Mouse (Mus musculus): ENCODE results near the gene Tmem219. TPM values are rescaled to one million over a fixed set of nuclear protein-coding genes. Genes with fewer than 3 reads are reported as not detected.

Gene Tmem219
- polyA plus RNA-seq, 1 experiment: 89.1 TPM

GRCm38 (mm10) chr7:126851192-126851591 is 71.5 kb downstream of the Tmem219 start:
- no peak for TF ChIP-seq GATA1 (IDR thresholded peaks at IDR 0.05; ENCODE audit: low read length)

GRCm38 (mm10) chr7:126850161-126850560 is 72.6 kb downstream of the Tmem219 start:
- no peak for TF ChIP-seq GATA1 (IDR thresholded peaks at IDR 0.05; ENCODE audit: low read length)

DNA sequence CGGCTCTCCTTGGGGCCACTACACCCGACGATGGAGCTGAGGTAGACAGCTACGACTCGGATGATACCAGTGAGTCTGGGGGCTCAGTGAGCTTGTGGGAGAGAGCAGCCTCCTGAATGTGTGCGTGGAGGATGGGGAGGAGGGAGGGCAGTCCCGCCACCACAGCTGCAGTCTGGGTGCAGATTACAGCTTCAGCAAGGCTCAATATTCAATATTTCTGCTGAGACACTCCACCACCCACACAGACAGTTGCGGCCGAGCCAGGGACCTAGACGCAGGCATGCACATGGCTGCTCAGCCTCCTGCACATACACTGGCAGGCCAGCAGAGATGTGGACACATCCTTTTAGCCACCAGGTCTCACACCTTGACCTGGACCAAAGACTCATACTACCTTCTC is 73.9 kb downstream of the Tmem219 start:
- no peak for TF ChIP-seq GATA1 (IDR thresholded peaks at IDR 0.05; ENCODE audit: low read length)

DNA sequence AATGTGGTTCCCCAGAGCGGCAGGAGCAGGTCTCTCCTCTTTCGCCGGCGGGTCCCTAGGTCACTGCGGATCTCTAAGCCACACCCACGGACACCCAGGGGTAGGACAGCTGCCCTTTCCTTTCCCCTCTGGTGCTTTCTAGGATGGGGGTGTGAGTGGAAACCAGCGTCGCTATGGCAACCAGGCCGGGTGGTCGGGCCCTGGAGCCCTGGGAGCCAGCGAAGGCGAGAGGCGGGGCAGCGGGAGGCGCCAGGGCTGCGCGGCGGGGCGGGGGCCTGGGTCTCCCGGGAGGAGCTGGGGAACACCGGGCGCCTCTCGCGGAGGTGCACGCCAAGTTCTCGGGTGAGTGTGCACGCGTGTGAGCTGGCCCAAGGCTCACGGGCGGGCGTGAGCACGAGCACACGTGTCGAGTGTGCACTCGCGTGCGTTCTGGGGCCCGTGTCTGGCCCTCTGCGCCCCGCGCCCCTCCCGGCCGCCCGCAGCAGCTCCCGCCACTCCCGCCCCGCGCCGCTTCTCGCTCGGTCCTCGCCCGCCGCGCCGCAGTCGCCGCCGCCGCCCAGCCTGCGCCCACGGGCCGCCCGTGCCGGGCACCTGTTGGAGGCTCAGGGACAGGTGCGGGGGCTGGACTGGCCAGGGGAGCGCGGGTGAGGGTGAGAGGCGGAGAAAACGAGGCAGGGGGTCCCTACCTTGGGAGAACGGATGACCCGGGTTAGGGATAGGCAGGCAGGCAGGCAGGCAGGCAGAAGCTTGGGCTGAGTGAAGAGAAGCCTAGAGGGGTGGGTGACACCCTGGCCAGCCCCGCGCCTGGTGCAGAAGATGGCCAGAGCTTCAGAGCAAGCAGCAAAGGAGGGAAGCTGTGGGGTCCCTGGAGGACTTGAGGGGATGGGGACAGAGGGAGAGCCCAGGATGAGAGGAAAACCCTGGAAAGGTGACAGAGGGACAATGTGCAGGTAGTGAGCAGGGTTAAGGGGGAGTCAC is 75.0 kb downstream of the Tmem219 start:
- no peak for TF ChIP-seq GATA1 (IDR thresholded peaks at IDR 0.05; ENCODE audit: low read length)

DNA sequence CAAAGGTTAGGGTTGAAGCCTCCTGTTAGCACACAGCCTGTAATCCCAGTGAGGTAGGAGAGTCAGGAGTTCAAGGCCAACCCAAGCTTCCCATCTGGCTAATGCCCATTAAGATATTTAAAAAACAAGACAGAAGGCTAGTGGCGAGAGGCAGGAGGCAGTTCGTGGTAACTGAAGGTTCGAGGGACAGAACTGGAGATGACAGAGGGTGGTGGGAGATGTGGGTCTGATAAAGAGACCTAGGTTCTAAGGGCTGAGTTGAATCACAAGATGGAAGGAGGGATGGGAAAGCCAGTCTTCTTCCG is 75.6 kb downstream of the Tmem219 start, which contains the start of gene Doc2a:
TSS of gene Doc2a (plus strand) at position 301 of the 305 bp plus-strand sequence.
- no peak for TF ChIP-seq GATA1 (IDR thresholded peaks at IDR 0.05; ENCODE audit: low read length)

DNA sequence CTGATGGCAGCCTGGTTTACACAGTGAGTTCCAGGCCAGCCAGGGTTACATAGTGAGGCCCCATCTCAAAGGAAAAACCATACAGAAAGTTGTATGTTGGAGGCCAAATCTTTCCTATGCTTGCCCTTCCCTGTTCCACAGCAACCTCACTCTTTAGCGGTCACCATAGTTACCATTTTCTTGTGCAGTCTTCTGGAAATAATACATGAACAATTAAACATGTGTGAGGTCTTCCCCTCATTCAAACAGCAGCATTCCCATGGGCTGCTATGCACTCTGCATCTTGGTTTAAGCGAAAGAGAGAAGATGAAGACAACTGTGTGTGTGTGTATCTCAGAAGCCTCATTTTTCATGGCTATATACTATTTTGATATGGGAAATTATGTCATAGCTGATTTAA is 77.2 kb downstream of the Tmem219 start:
- no peak for TF ChIP-seq GATA1 (IDR thresholded peaks at IDR 0.05; ENCODE audit: low read length)

GRCm38 (mm10) chr7:126843276-126843675 is 79.4 kb downstream of the Tmem219 start:
- no peak for TF ChIP-seq GATA1 (IDR thresholded peaks at IDR 0.05; ENCODE audit: low read length)

Other genes starting within 250 kb of the Tmem219 start
- not detected in 2 replicates for gene Sult1a1, start 246.5 kb downstream of the Tmem219 start, polyA plus RNA-seq (2012)
- gene Bola2, start 227.5 kb downstream of the Tmem219 start, polyA plus RNA-seq (2012): 143 and 256 TPM in 2 replicates
- 3.4 and 8.5 TPM in 2 replicates for gene Slx1b, start 227.1 kb downstream of the Tmem219 start, polyA plus RNA-seq (2012)
- gene Coro1a, start 215.1 kb downstream of the Tmem219 start, polyA plus RNA-seq (2012): 13.7 TPM in 2 replicates
- 35.7 and 44.2 TPM in 2 replicates for gene Mapk3, start 163.3 kb downstream of the Tmem219 start, polyA plus RNA-seq (2012)
- gene Gdpd3, start 156.6 kb downstream of the Tmem219 start, polyA plus RNA-seq (2012): 3.3 and 3.7 TPM in 2 replicates
- gene Ypel3, start 146.0 kb downstream of the Tmem219 start, polyA plus RNA-seq (2012): 29.3 and 38.2 TPM in 2 replicates
- 0.23 and 0.55 TPM in 2 replicates for gene Tbx6, start 141.4 kb downstream of the Tmem219 start, polyA plus RNA-seq (2012)
- gene Ppp4c, start 130.4 kb downstream of the Tmem219 start, polyA plus RNA-seq (2012): 185 and 249 TPM in 2 replicates
- gene Fam57b, start 125.2 kb downstream of the Tmem219 start, polyA plus RNA-seq (2012): 0.35 and 0.56 TPM in 2 replicates
- not detected in 2 replicates for gene 4930451I11Rik, start 91.3 kb downstream of the Tmem219 start, polyA plus RNA-seq (2012)
- not detected in 2 replicates for gene Doc2a, start 75.5 kb downstream of the Tmem219 start, polyA plus RNA-seq (2012)
- gene Hirip3, start 60.9 kb downstream of the Tmem219 start, polyA plus RNA-seq (2012): 312 and 358 TPM in 2 replicates
- gene Ino80e, start 60.5 kb downstream of the Tmem219 start, polyA plus RNA-seq (2012): 1,199 and 1,504 TPM in 2 replicates
- gene Taok2, start 38.2 kb downstream of the Tmem219 start, polyA plus RNA-seq (2012): 210 and 262 TPM in 2 replicates
- 27.6 and 38.3 TPM in 2 replicates for gene Kctd13, start 6.0 kb upstream of the Tmem219 start, polyA plus RNA-seq (2012)
- not detected in 2 replicates for gene Asphd1, start 26.7 kb upstream of the Tmem219 start, polyA plus RNA-seq (2012)
- 0.59 and 0.93 TPM in 2 replicates for gene Sez6l2, start 27.6 kb upstream of the Tmem219 start, polyA plus RNA-seq (2012)
- 94.7 and 114 TPM in 2 replicates for gene Cdipt, start 53.0 kb upstream of the Tmem219 start, polyA plus RNA-seq (2012)
- 0.04 and 0.16 TPM in 2 replicates for gene Cdiptos, start 53.2 kb upstream of the Tmem219 start, polyA plus RNA-seq (2012)
- gene Mvp, start 91.7 kb upstream of the Tmem219 start, polyA plus RNA-seq (2012): 18.3 and 22.4 TPM in 2 replicates
- 4.9 and 12.5 TPM in 2 replicates for gene Pagr1b, start 93.6 kb upstream of the Tmem219 start, polyA plus RNA-seq (2012)
- gene Pagr1a, start 94.4 kb upstream of the Tmem219 start, polyA plus RNA-seq (2012): 31.1 and 76.8 TPM in 2 replicates
- gene Gm42742, start 98.2 kb upstream of the Tmem219 start, polyA plus RNA-seq (2012): 145 and 228 TPM in 2 replicates
- 0.53 and 1.9 TPM in 2 replicates for gene Prrt2, start 98.3 kb upstream of the Tmem219 start, polyA plus RNA-seq (2012)
- 820 and 1,081 TPM in 2 replicates for gene Maz, start 104.1 kb upstream of the Tmem219 start, polyA plus RNA-seq (2012)
- gene Kif22, start 119.6 kb upstream of the Tmem219 start, polyA plus RNA-seq (2012): 45.3 and 56.9 TPM in 2 replicates
- not detected in 2 replicates for gene Zg16, start 164.4 kb upstream of the Tmem219 start, polyA plus RNA-seq (2012)
- 197 and 223 TPM in 2 replicates for gene AI467606, start 168.4 kb upstream of the Tmem219 start, polyA plus RNA-seq (2012)
- 0.98 and 2.0 TPM in 2 replicates for gene Qprt, start 199.3 kb upstream of the Tmem219 start, polyA plus RNA-seq (2012)
- gene Spn, start 214.9 kb upstream of the Tmem219 start, polyA plus RNA-seq (2012): 104 and 107 TPM in 2 replicates